ENCODE assay signal across 25 mouse cellular contexts in genomic region chr15:82914455-82914854, GRCm38 (mm10).
DNase-seq lines count a peak whose midpoint lies in the region; ATAC-seq lines count a peak whose summit lies in the region.
"Had no signal": no experiment of that assay in that cellular context is flagged by ENCODE, and none has a peak within 500 bp of the region (broad histone marks: within the 10 kb centered on the region; RNA-seq: fewer than 3 reads in every experiment).

No protein-coding gene starts in this region.

- no peak overlapping the region for H3K27ac ChIP-seq in forebrain, embryonic 13.5 days
- no peak overlapping the region for H3K27ac ChIP-seq in forebrain, embryonic 11.5 days (ENCODE audit: low read depth, low read length)
- H3K27ac ChIP-seq: embryonic facial prominence, embryonic 12.5 days; heart, embryonic 13.5 days; midbrain, embryonic 13.5 days had no signal

- H3K9me3 ChIP-seq in forebrain, embryonic 13.5 days (replicated peaks) = no peaks in the 10 kb centered on the region
- no peaks in the 10 kb centered on the region for H3K9me3 ChIP-seq in forebrain, embryonic 11.5 days (ENCODE audit: control insufficient read depth, low read length)
- H3K9me3 ChIP-seq: embryonic facial prominence, embryonic 12.5 days; forebrain, embryonic 12.5 days; G1E; heart, embryonic 13.5 days; hindbrain, embryonic 13.5 days; midbrain, embryonic 13.5 days had no signal

- H3K4me1 ChIP-seq in forebrain, embryonic 13.5 days = peaks cover 79% of the 10 kb centered on the region
- peaks cover 28% of the 10 kb centered on the region for H3K4me1 ChIP-seq in forebrain, embryonic 11.5 days (replicated peaks; ENCODE audit: control insufficient read depth, insufficient read depth, low read length)

- no peaks in the 10 kb centered on the region for H3K36me3 ChIP-seq in forebrain, embryonic 13.5 days (ENCODE audit: poor library complexity, severe bottlenecking)
- H3K36me3 ChIP-seq in forebrain, embryonic 11.5 days (ENCODE audit: control insufficient read depth, insufficient read depth, low read length) = no peaks in the 10 kb centered on the region
- H3K36me3 ChIP-seq: embryonic facial prominence, embryonic 12.5 days; forebrain, embryonic 12.5 days; G1E; heart, embryonic 13.5 days; hindbrain, embryonic 13.5 days; midbrain, embryonic 13.5 days had no signal

- H3K27me3 ChIP-seq in forebrain, embryonic 13.5 days = peaks cover 40% of the 10 kb centered on the region
- peaks cover 22% of the 10 kb centered on the region for H3K27me3 ChIP-seq in forebrain, embryonic 11.5 days (ENCODE audit: control insufficient read depth, insufficient read depth, low read length)
- H3K27me3 ChIP-seq: CH12.LX had no signal

- H3K9ac ChIP-seq in forebrain, embryonic 13.5 days = no peak overlapping the region
- no peak overlapping the region for H3K9ac ChIP-seq in forebrain, embryonic 11.5 days (ENCODE audit: low read length)
- H3K9ac ChIP-seq: embryonic facial prominence, embryonic 12.5 days; forebrain, embryonic 12.5 days; heart, embryonic 13.5 days; hindbrain, embryonic 13.5 days; midbrain, embryonic 13.5 days had no signal

- no peak overlapping the region for H3K4me2 ChIP-seq in forebrain, embryonic 13.5 days
- H3K4me2 ChIP-seq in forebrain, embryonic 11.5 days (ENCODE audit: low read depth, low read length, severe bottlenecking) = no peak overlapping the region
- H3K4me2 ChIP-seq: embryonic facial prominence, embryonic 12.5 days; forebrain, embryonic 12.5 days; heart, embryonic 13.5 days; hindbrain, embryonic 13.5 days; liver, embryonic 11.5 days; midbrain, embryonic 13.5 days had no signal

- ATAC-seq in activated CD4-positive, CD25-positive, alpha-beta regulatory T cell, adult 4 months = peak; percentile 78
- peak; percentile 83 for ATAC-seq in megakaryocyte, adult 5-6 weeks (ENCODE audit: poor library complexity, severe bottlenecking)
- ATAC-seq in forebrain, embryonic 13.5 days = no peak
- no peak for ATAC-seq in forebrain, embryonic 11.5 days (replicated peaks; ENCODE audit: low FRiP score)
- ATAC-seq: midbrain, embryonic 13.5 days had no signal

- DNase-seq in 416B (ENCODE audit: low read depth) (peak; percentile 78), A20 (ENCODE audit: low read depth, low spot score) (peak; percentile 32)
- no peak for DNase-seq in forebrain, embryonic 11.5 days (ENCODE audit: low spot score)
- no peak for DNase-seq in layer of hippocampus, postnatal 36 days
- DNase-seq: adrenal gland, postnatal 25 days; cerebellum, adult 9-10 months; gastrocnemius, postnatal 10 days; heart, adult 18-20 months; heart, postnatal 14 days; kidney, postnatal 10 days; lung, adult 18-20 months; lung, postnatal 10 days; retina, postnatal 1 day; thymus, adult 2 months had no signal

- WGBS in forebrain, embryonic 13.5 days = 81% methylated on average over 3 of the region's 3 CpGs
- 84% methylated on average over 3 of the region's 3 CpGs for WGBS in forebrain, embryonic 11.5 days

- H3K4me3 ChIP-seq in forebrain, embryonic 13.5 days = no peak overlapping the region
- no peak overlapping the region for H3K4me3 ChIP-seq in forebrain, embryonic 11.5 days (ENCODE audit: low read depth, low read length)
- H3K4me3 ChIP-seq: embryonic facial prominence, embryonic 12.5 days; forebrain, embryonic 12.5 days; heart, embryonic 13.5 days; hindbrain, embryonic 13.5 days; midbrain, embryonic 13.5 days had no signal

Comparison
In these comparisons a context has a peak if more than half of its experiments do, and no peak if none do; other contexts are left out.
1. DNase-seq: peak in 416B (single experiment) and A20 (single experiment); none in forebrain, embryonic 11.5 days (single experiment) and layer of hippocampus, postnatal 36 days (0 of 2).
2. ATAC-seq: peak in activated CD4-positive, CD25-positive, alpha-beta regulatory T cell, adult 4 months (single experiment) and megakaryocyte, adult 5-6 weeks (single experiment); none in forebrain, embryonic 13.5 days (single experiment) and forebrain, embryonic 11.5 days (single experiment).